Mouse (Mus musculus): ENCODE measurements at regions not wholly inside any gene's neighbourhood (a gene's known extent, or its start where the extent isn't known, plus 50 kb on each side); places are given as distances from the start of the nearest gene placed in this dataset.

- DNase-seq (ENCODE audit: low spot score in 2 of 2), result no peak
Observed at GRCm38 (mm10) chrX:70261360-70261759, 103.5 kb downstream of the Ids start.

- DNase-seq (ENCODE audit: low spot score in 2 of 2), result no peak
Observed at GRCm38 (mm10) chrX:70216011-70216410, 148.9 kb downstream of the Ids start.

GRCm38 (mm10) chrX:70184427-70185090 lies 180.3 kb downstream of the Ids start:
- DNase-seq (ENCODE audit: low spot score in 2 of 2), result no peak

GRCm38 (mm10) chrX:70169737-70170136 lies 195.1 kb downstream of the Ids start:
- DNase-seq (ENCODE audit: low spot score in 2 of 2), result no peak

- DNase-seq (ENCODE audit: low spot score in 2 of 2), result peak; percentile 3 to 39
Observed at GRCm38 (mm10) chrX:70161011-70161410, 203.9 kb downstream of the Ids start.

Measured in layer of hippocampus, adult 18-20 months (tissue).